Mouse (Mus musculus) limb, embryonic 15.5 days (tissue): ENCODE results near the gene Olfr521. TPM values are rescaled to one million over a fixed set of nuclear protein-coding genes. Genes with fewer than 3 reads are reported as not detected.
"Not testable (repeated sequence)": the region's sequence is repeated elsewhere in the genome, so short reads cannot be mapped to it uniquely, and the experiment has no call there.

Experiments
- ATAC-seq: fragments of 200-750 bp; cut with Nextera tagmentation; 2 replicates; pipeline ENCODE4 v1.8.0; 2017; ENCODE audit warnings: low read depth, moderate TSS enrichment; ENCODE audit not compliant: insufficient number of reproducible peaks, low FRiP score, low TSS enrichment
- H3K27ac ChIP-seq: fragments of 300-500 bp; sonication (generic); 2 replicates; pipeline ENCODE4 v1.5.1; 2015; ENCODE audit warnings: moderate library complexity, mild to moderate bottlenecking, inconsistent platforms
- H3K27me3 ChIP-seq: fragments of 300-500 bp; sonication (generic); 2 replicates; pipeline ENCODE4 v1.6.1; 2015; ENCODE audit warnings: inconsistent platforms
- H3K36me3 ChIP-seq: fragments of 300-500 bp; sonication (generic); 2 replicates; pipeline ENCODE4 v1.6.1; 2015; ENCODE audit warnings: inconsistent platforms
- H3K4me1 ChIP-seq: fragments of 300-500 bp; sonication (generic); 2 replicates; pipeline ENCODE4 v1.6.1; 2015; ENCODE audit warnings: inconsistent platforms
- H3K4me2 ChIP-seq: fragments of 300-500 bp; sonication (generic); 2 replicates; pipeline ENCODE4 v1.6.1; 2015; ENCODE audit warnings: mild to moderate bottlenecking, inconsistent platforms
- H3K4me3 ChIP-seq: fragments of 300-500 bp; sonication (generic); 2 replicates; pipeline ENCODE4 v1.5.1; 2015; ENCODE audit warnings: mild to moderate bottlenecking, inconsistent platforms
- H3K9ac ChIP-seq: fragments of 300-500 bp; sonication (generic); 2 replicates; pipeline ENCODE4 v1.6.1; 2015; ENCODE audit warnings: inconsistent platforms
- H3K9me3 ChIP-seq: fragments of 300-500 bp; sonication (generic); 2 replicates; pipeline ENCODE4 v1.6.1; 2016; ENCODE audit warnings: inconsistent platforms
- WGBS: fragments of 180-500 bp; shearing (Covaris S2); methylation state at CpG from one replicate; pipeline ENCODE4 v1.1.7; 2015; 5-methylcytosine and 5-hydroxymethylcytosine counted together
- polyA plus RNA-seq: library from polyadenylated mRNA; unstranded; fragments of >200 nt; fragmentation: Nextera tagmentation; extraction: Ambion mirVana; gene quantifications from 2 replicates; pipeline ENCODE4 v1.2.1, GENCODE M21; 2015

Olfr521 gene
- polyA plus RNA-seq, 1 experiment from 2014 or later = not detected

- Histone ChIP-seq H3K4me1 (no peaks in the 10 kb centered on the region), H3K4me2 (no peak overlapping the region), H3K9ac (no peak overlapping the region), H3K36me3 (peaks cover 6% of the 10 kb centered on the region; the same call in 1 of the 2 replicates), H3K27ac (no peak overlapping the region), H3K4me3 (no peak overlapping the region), H3K9me3 (no peaks in the 10 kb centered on the region), H3K27me3 (no peaks in the 10 kb centered on the region)
- no peak for ATAC-seq
- 78% methylated on average over 4 of the region's 4 CpGs for WGBS
Observed at GRCm38 (mm10) chr7:99811661-99812060, 48.4 kb downstream of the Olfr521 start.

GRCm38 (mm10) chr7:99813394-99813793 is 50.1 kb downstream of the Olfr521 start:
- 89% methylated on average over 11 of the region's 11 CpGs for WGBS
- ATAC-seq = no peak
- H3K4me2 ChIP-seq = no peak overlapping the region
- H3K9me3 ChIP-seq = no peaks in the 10 kb centered on the region
- no peaks in the 10 kb centered on the region for H3K4me1 ChIP-seq
- no peak overlapping the region for H3K4me3 ChIP-seq
- H3K9ac ChIP-seq = no peak overlapping the region
- H3K27ac ChIP-seq = no peak overlapping the region
- H3K27me3 ChIP-seq = no peaks in the 10 kb centered on the region
- peaks cover 6% of the 10 kb centered on the region; the same call in 1 of the 2 replicates for H3K36me3 ChIP-seq

GRCm38 (mm10) chr7:99818181-99818725 is 54.9 kb downstream of the Olfr521 start:
- not testable (repeated sequence) for ATAC-seq, H3K4me3 ChIP-seq, H3K36me3 ChIP-seq, H3K4me1 ChIP-seq, H3K9ac ChIP-seq, H3K4me2 ChIP-seq, H3K27ac ChIP-seq, H3K9me3 ChIP-seq, H3K27me3 ChIP-seq
- 32% methylated on average over 9 of the region's 9 CpGs for WGBS

Other genes with a start within 250 kb of the Olfr521 start
- gene Arrb1, start 228.0 kb upstream of the Olfr521 start, polyA plus RNA-seq = 5.8 and 7.4 TPM in 2 replicates
- 1.0 and 1.1 TPM in 2 replicates for gene Tpbgl, start 136.4 kb upstream of the Olfr521 start, polyA plus RNA-seq
- gene Slco2b1, start 52.2 kb upstream of the Olfr521 start, polyA plus RNA-seq = 3.9 and 5.0 TPM in 2 replicates
- not detected in 2 replicates for gene Olfr520, start 33.2 kb upstream of the Olfr521 start, polyA plus RNA-seq
- gene Neu3, start 64.9 kb downstream of the Olfr521 start, polyA plus RNA-seq = 5.0 and 5.1 TPM in 2 replicates
- 0.19 and 0.57 TPM in 2 replicates for gene Xrra1, start 95.6 kb downstream of the Olfr521 start, polyA plus RNA-seq
- gene Spcs2, start 100.0 kb downstream of the Olfr521 start, polyA plus RNA-seq = 338 and 353 TPM in 2 replicates
- gene Rnf169, start 216.9 kb downstream of the Olfr521 start, polyA plus RNA-seq = 4.3 and 5.4 TPM in 2 replicates
- gene Chrdl2, start 242.7 kb downstream of the Olfr521 start, polyA plus RNA-seq = 1.3 and 1.8 TPM in 2 replicates